19 mouse cellular contexts compared by ENCODE assay signal in genomic region chr12:82350082-82350481, GRCm38 (mm10).
DNase-seq lines count a peak whose midpoint lies in the region; ATAC-seq and TF ChIP-seq lines count a peak whose summit lies in the region.
"Had no signal": no experiment of that assay in that cellular context is flagged by ENCODE, and none has a peak within 500 bp of the region (broad histone marks: within the 10 kb centered on the region; RNA-seq: fewer than 3 reads in every experiment).

No protein-coding gene starts in this region.

- peak; percentile 50 for DNase-seq in lung, postnatal 25 days (ENCODE audit: low spot score)
- DNase-seq in lung, postnatal 0 days (ENCODE audit: low spot score): no peak
- DNase-seq in CD8-positive naive resting alpha-beta T cell, adult 2 months (ENCODE audit: low read depth in 2 of 2, low spot score in 2 of 2): peak; percentile 46 to 65
- DNase-seq in natural killer cell, adult 2 months (ENCODE audit: low spot score in 2 of 2): peak; percentile 36 to 37
- DNase-seq in adrenal gland, adult 2 months: no peak
- no peak for DNase-seq in adrenal gland, postnatal 14 days
- no peak for DNase-seq in layer of hippocampus, adult 18-20 months (ENCODE audit: low spot score in 2 of 2)
- DNase-seq: cerebellum, adult 2 months; gastrocnemius, postnatal 36 days; heart, postnatal 4 days; layer of hippocampus, adult 9-11 months had no signal

- H3K4me2 ChIP-seq in lung, postnatal 0 days (replicated peaks; ENCODE audit: low read depth, low read length): no peak overlapping the region
- H3K4me2 ChIP-seq: embryonic facial prominence, embryonic 15.5 days; heart, embryonic 13.5 days; liver, embryonic 11.5 days; lung, embryonic 15.5 days; midbrain, embryonic 12.5 days; stomach, embryonic 15.5 days had no signal

- WGBS in lung, postnatal 0 days: 92% methylated on average over 4 of the region's 11 CpGs

- no peak overlapping the region for H3K27ac ChIP-seq in lung, postnatal 0 days (ENCODE audit: low read length)
- H3K27ac ChIP-seq: embryonic facial prominence, embryonic 15.5 days; heart, embryonic 13.5 days; kidney, postnatal 0 days; midbrain, embryonic 12.5 days; stomach, embryonic 15.5 days had no signal

- H3K4me3 ChIP-seq in lung, postnatal 0 days (ENCODE audit: low read depth, low read length): no peak overlapping the region
- H3K4me3 ChIP-seq: embryonic facial prominence, embryonic 15.5 days; heart, embryonic 13.5 days; lung, embryonic 15.5 days; midbrain, embryonic 12.5 days; stomach, embryonic 15.5 days had no signal

- H3K27me3 ChIP-seq in lung, postnatal 0 days (replicated peaks; ENCODE audit: insufficient read depth, low read length): no peaks in the 10 kb centered on the region
- H3K27me3 ChIP-seq: embryonic facial prominence, embryonic 15.5 days; heart, embryonic 13.5 days; lung, embryonic 15.5 days; midbrain, embryonic 12.5 days; stomach, embryonic 15.5 days had no signal

- no peak for TF ChIP-seq EP300 in lung, postnatal 0 days (IDR thresholded peaks at IDR 0.05)

- no peaks in the 10 kb centered on the region for H3K36me3 ChIP-seq in lung, postnatal 0 days (ENCODE audit: insufficient read depth, low read length)
- H3K36me3 ChIP-seq: embryonic facial prominence, embryonic 15.5 days; heart, embryonic 13.5 days; lung, embryonic 15.5 days; midbrain, embryonic 12.5 days; stomach, embryonic 15.5 days had no signal

- no peak overlapping the region for H3K9ac ChIP-seq in lung, postnatal 0 days (replicated peaks; ENCODE audit: low read depth)
- H3K9ac ChIP-seq: embryonic facial prominence, embryonic 15.5 days; heart, embryonic 13.5 days; lung, embryonic 15.5 days; stomach, embryonic 15.5 days had no signal

- no peak for ATAC-seq in lung, postnatal 0 days
- ATAC-seq in common myeloid progenitor, adult 5-6 weeks (replicated peaks; ENCODE audit: low read depth, poor library complexity, severe bottlenecking): peak; percentile 86

- TF ChIP-seq CTCF in lung, postnatal 0 days (IDR thresholded peaks at IDR 0.05): no peak

- no peaks in the 10 kb centered on the region; the same call in 1 of the 2 replicates for H3K4me1 ChIP-seq in lung, postnatal 0 days (ENCODE audit: insufficient read depth, low read depth, low read length)

- H3K9me3 ChIP-seq in lung, postnatal 0 days (ENCODE audit: low read length): no peaks in the 10 kb centered on the region
- H3K9me3 ChIP-seq: embryonic facial prominence, embryonic 15.5 days; heart, embryonic 13.5 days; lung, embryonic 15.5 days; midbrain, embryonic 12.5 days; stomach, embryonic 15.5 days had no signal

Comparison
In these comparisons a context has a peak if more than half of its experiments do, and no peak if none do; other contexts are left out.
1. DNase-seq: peak in lung, postnatal 25 days (single experiment), CD8-positive naive resting alpha-beta T cell, adult 2 months (2 of 2) and natural killer cell, adult 2 months (2 of 2); none in lung, postnatal 0 days (single experiment), adrenal gland, adult 2 months (single experiment), adrenal gland, postnatal 14 days (single experiment) and layer of hippocampus, adult 18-20 months (0 of 2).